Mouse (Mus musculus) heart, postnatal 10 days (tissue): ENCODE measurements at regions not wholly inside any gene's neighbourhood (a gene's known extent, or its start where the extent isn't known, plus 50 kb on each side); places are given as distances from the start of the nearest gene placed in this dataset.

ENCODE experiments used
- DNase-seq, 2 experiments: peaks; one replicate each; pipeline ENCODE4 v3.0.0; 2021
- intact Hi-C: fragments of 180-260 bp; cut with DNase I; formaldehyde crosslinking; loops from one replicate; pipeline ENCODE4 v1.15.1; 2025

GRCm38 (mm10) chr12:109662179-109662578 lies 62.0 kb upstream of the Rtl1 start:
- no peak for DNase-seq
- intact Hi-C loops = no loop called here

GRCm38 (mm10) chr12:109674766-109675165 lies 74.6 kb upstream of the Rtl1 start:
- DNase-seq = no peak
- intact Hi-C loops = no loop called here

- intact Hi-C loops = no loop called here
These were observed 93.9 kb upstream of the Rtl1 start for GRCm38 (mm10) chr12:109694046-109694445.

GRCm38 (mm10) chr12:109694801-109695430 lies 94.8 kb upstream of the Rtl1 start:
- intact Hi-C loops = no loop called here

More at GRCm38 (mm10) chr12:109694046-109694445, 93.9 kb upstream of the Rtl1 start:
- no peak for DNase-seq

GRCm38 (mm10) chr12:109706820-109707219 lies 106.7 kb upstream of the Rtl1 start:
- intact Hi-C loops = no loop called here
- DNase-seq = no peak

More at GRCm38 (mm10) chr12:109694801-109695430, 94.8 kb upstream of the Rtl1 start:
- DNase-seq = no peak

- DNase-seq = no peak
- intact Hi-C loops = no loop called here
These were observed 109.5 kb upstream of the Rtl1 start for GRCm38 (mm10) chr12:109709661-109710060.

- intact Hi-C loops = no loop called here
- DNase-seq = no peak
These were observed 111.3 kb upstream of the Rtl1 start for GRCm38 (mm10) chr12:109711392-109711791.

GRCm38 (mm10) chr12:109711946-109712345 lies 111.8 kb upstream of the Rtl1 start:
- DNase-seq = no peak
- intact Hi-C loops = no loop called here

- no peak for DNase-seq
- intact Hi-C loops = no loop called here
These were observed 112.3 kb upstream of the Rtl1 start for GRCm38 (mm10) chr12:109712386-109712785.

GRCm38 (mm10) chr12:109713041-109713440 lies 112.9 kb upstream of the Rtl1 start:
- no peak for DNase-seq

GRCm38 (mm10) chr12:109714061-109714460 lies 113.9 kb upstream of the Rtl1 start:
- intact Hi-C loops = no loop called here
- DNase-seq = no peak

More at GRCm38 (mm10) chr12:109713041-109713440, 112.9 kb upstream of the Rtl1 start:
- intact Hi-C loops = no loop called here

GRCm38 (mm10) chr12:109716991-109717390 lies 116.9 kb upstream of the Rtl1 start:
- DNase-seq = no peak
- intact Hi-C loops = no loop called here

- intact Hi-C loops = no loop called here
- DNase-seq = no peak
These were observed 117.9 kb upstream of the Rtl1 start for GRCm38 (mm10) chr12:109718036-109718435.

- no peak for DNase-seq
- intact Hi-C loops = no loop called here
These were observed 138.1 kb upstream of the Rtl1 start for GRCm38 (mm10) chr12:109738201-109738600.

- DNase-seq = no peak
- intact Hi-C loops = no loop called here
These were observed 138.8 kb upstream of the Rtl1 start for GRCm38 (mm10) chr12:109738911-109739310.

GRCm38 (mm10) chr12:109742486-109742885 lies 142.4 kb upstream of the Rtl1 start:
- DNase-seq = no peak
- intact Hi-C loops = no loop called here

- no peak for DNase-seq
- intact Hi-C loops = no loop called here
These were observed 143.0 kb upstream of the Rtl1 start for GRCm38 (mm10) chr12:109743036-109743650.

GRCm38 (mm10) chr12:109744186-109744585 lies 144.1 kb upstream of the Rtl1 start:
- intact Hi-C loops = no loop called here

GRCm38 (mm10) chr12:109745731-109746484 lies 145.8 kb upstream of the Rtl1 start:
- intact Hi-C loops = no loop called here
- no peak for DNase-seq

More at GRCm38 (mm10) chr12:109744186-109744585, 144.1 kb upstream of the Rtl1 start:
- DNase-seq = no peak

GRCm38 (mm10) chr12:109747201-109747600 lies 147.1 kb upstream of the Rtl1 start:
- intact Hi-C loops = no loop called here

GRCm38 (mm10) chr12:109747776-109748175 lies 147.6 kb upstream of the Rtl1 start:
- no peak for DNase-seq
- intact Hi-C loops = no loop called here

More at GRCm38 (mm10) chr12:109747201-109747600, 147.1 kb upstream of the Rtl1 start:
- DNase-seq = no peak
